Mouse (Mus musculus) urinary bladder, postnatal 25 days (tissue): ENCODE data around the gene Hcrtr1.

Experiments
- DNase-seq: peaks from one replicate; pipeline ENCODE4 v3.0.0; 2022; ENCODE audit warnings: low spot score

Gene Hcrtr1

DNA sequence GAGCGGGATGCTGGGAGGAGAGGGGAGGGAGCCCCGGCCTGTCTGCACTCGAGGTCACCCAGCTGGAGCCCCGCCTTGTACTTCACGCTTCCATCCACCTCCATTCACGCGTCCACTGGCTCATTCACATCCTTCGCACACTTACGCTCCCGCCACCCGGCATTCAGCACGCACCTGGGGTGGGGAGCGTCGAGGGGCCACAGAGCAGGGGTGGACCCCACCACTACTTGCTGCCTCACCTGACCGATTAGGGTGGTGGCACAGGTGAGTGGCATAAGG lies at the start of gene Hcrtr1:
Hcrtr1 (minus strand) TSS at position 146 of the 279 bp plus-strand sequence.
- DNase-seq: no peak

GRCm38 (mm10) chr4:130188806-130189297 lies 49.7 kb upstream of the Hcrtr1 start:
- DNase-seq: peak; percentile 85

- peak; percentile 2 for DNase-seq
Measured at GRCm38 (mm10) chr4:130186891-130187290, 47.7 kb upstream of the Hcrtr1 start.

- DNase-seq: no peak
Measured at GRCm38 (mm10) chr4:130186450-130186849, 47.3 kb upstream of the Hcrtr1 start.

DNA sequence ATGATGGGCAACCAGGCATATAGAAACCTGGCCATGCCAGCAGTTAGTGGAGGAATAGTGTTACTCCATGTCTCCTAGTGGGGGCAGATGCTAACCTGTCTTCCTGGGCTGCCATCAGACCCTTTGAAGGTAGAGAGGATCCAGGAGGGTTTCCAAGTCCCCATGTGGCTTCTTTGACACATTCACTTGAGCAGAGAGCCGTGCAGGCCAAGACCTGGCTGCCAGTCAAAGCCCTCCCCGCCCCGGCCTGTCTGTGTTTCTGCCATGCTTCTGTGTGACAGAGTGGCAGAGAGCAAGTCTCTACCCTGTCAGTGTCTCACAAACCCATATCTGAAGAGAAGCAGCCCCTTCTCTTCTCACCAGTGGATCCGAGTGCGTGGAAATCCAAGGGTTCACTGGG lies 44.7 kb upstream of the Hcrtr1 start:
- no peak for DNase-seq

- DNase-seq: peak; percentile 2
Measured at GRCm38 (mm10) chr4:130183023-130183422, 43.9 kb upstream of the Hcrtr1 start.

DNA sequence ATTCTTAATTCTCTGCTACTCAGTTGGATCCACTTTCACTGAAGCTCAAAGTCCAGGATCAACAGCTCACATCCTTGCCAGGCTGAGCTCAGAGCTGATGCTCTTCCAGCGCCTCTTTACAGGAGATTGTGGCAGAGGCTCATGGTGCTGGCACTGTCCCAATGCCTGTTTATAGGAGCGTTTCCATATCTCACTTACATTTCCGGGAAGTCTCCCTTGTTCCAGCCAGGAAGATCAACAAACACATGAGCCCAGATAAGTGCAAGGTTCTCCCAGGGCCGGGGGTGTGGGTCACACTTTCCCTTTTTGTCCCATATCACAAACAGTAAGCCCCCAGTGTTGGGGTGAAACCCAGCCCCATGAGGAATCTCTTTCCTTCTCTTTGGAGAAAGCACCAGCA lies 42.7 kb upstream of the Hcrtr1 start:
- DNase-seq: peak; percentile 4

DNA sequence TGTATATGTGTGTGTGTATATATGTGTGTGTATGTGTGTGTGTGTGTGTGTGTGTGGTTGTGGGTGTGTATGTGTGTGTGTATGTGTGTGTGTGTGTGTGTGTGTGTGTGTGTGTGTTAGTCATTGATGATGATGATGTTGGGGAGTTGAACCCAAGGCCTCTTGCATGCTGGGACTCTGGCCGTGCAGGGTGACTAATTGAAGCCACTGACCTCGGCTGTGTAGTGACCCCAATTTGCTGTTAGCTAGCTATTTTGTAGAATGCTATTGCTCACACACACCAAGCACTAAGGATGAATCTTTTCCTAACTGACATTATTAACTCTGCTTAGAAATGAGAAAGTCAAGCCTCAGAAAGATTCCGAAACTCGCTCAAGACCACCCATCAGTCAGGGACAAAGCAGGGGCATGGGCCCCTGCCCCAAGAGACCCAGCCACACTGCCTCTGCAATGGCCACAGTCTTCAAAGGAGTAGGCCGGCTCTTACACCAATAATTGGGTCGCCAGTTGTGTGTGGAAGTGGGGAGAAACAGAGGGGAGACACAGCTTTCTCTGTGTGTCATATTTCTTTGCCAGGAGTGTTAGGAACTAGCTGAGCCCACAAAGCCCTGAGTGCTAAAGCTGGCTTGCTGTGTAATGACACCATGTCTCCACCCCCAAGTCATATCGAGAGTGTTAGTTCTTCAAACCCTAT lies 41.9 kb upstream of the Hcrtr1 start:
- no peak for DNase-seq

GRCm38 (mm10) chr4:130179876-130180275 lies 40.7 kb upstream of the Hcrtr1 start:
- no peak for DNase-seq

- no peak for DNase-seq
Measured at GRCm38 (mm10) chr4:130177536-130177935, 38.4 kb upstream of the Hcrtr1 start.

DNA sequence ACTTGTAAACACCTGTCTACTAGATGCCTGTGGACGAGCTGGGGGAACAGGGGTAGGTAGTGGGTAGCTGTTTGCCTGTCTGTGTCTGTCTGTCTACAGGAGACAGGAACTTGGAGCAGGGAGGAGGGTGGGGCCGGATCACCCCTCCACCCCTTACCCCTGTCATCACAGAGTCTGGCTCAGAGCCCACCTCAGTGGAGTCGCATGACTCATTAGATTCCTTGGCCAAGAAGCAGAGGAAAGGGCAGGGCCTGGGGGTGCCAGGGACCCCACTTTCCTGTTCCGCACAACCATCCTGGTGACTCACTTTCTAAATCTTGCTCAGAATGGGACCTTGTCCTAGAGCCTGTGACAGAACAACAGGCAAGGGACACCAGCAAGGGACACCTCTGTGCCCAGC lies 37.9 kb upstream of the Hcrtr1 start:
- peak; percentile 56 for DNase-seq

DNA sequence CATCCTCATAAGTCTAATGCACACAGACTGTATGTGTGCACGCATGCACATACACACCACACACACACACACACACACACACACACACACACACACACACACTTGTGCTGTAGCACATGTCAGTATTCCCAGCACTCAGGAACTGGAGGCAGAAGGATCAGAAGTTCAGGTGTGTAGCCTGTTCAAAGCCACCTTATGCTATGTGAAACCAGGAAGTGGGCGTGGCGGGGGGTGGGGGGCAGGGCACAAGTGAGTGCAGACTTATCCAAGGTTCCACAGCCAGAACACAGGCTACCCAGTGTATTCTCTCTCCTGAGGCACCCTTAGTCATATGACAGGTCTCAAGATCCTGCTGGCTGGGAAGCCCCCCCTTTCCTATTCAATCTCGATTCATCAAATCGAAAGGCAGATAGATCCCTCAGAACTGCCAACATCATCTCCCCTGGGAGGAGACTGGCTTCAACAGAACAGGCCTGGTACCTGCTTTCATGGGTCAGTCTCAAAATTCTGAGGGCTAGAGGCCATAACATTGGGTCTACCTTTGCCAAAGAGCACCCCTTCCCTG lies 37.1 kb upstream of the Hcrtr1 start:
- no peak for DNase-seq

- peak; percentile 19 for DNase-seq
Measured at GRCm38 (mm10) chr4:130175072-130175711, 36.0 kb upstream of the Hcrtr1 start, which contains the start of gene Tinagl1. Gene Tinagl1 (minus strand): TSS chr4:130175122.

- peak; percentile 66 for DNase-seq
Measured at GRCm38 (mm10) chr4:130174335-130175031, 35.3 kb upstream of the Hcrtr1 start.

- DNase-seq: no peak
Measured at GRCm38 (mm10) chr4:130173911-130174311, 34.8 kb upstream of the Hcrtr1 start.

- DNase-seq: peak; percentile 49
Measured at GRCm38 (mm10) chr4:130173060-130173822, 34.1 kb upstream of the Hcrtr1 start.

- peak; percentile 48 for DNase-seq
Measured at GRCm38 (mm10) chr4:130171951-130172765, 33.0 kb upstream of the Hcrtr1 start.

DNA sequence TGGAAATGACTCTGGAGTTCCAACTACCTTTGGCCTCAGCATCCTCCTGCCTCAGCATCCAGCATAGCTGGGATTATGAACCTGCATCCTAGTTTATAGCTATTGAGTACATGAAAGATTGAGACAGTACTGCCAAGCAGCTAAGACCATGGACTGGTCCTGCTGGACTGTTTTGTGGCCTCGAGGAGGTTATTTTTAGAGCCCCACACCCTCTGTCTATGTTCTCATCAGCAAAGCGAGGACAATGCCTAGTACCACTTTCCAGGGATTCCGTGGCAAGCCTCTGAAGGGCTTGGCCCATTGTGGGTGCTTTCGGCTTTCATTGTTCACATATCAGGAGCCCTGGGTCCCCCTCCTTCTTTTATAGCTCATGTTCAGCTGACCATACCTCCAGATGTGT lies 31.2 kb upstream of the Hcrtr1 start:
- DNase-seq: no peak

- DNase-seq: no peak
Measured at GRCm38 (mm10) chr4:130169411-130169971, 30.3 kb upstream of the Hcrtr1 start.

GRCm38 (mm10) chr4:130168280-130169183 lies 29.4 kb upstream of the Hcrtr1 start:
- DNase-seq: peak; percentile 70
